Mouse (Mus musculus) gastrocnemius, postnatal 4 days (tissue): ENCODE data around the gene Mark4. TPM values are rescaled to one million over a fixed set of nuclear protein-coding genes. Genes with fewer than 3 reads are reported as not detected.

Experiments used
- DNase-seq, 2 experiments: peaks; one replicate each; pipeline ENCODE4 v3.0.0; 2021 to 2022; ENCODE audit warnings: low spot score in 2 of 2, mixed read lengths in 2 of 2
- total RNA-seq, 2 experiments: library from RNA; stranded (reverse); gene quantifications; 2 replicates each; pipeline ENCODE4 v1.2.3; 2021

Gene Mark4
- total RNA-seq, 2 experiments from 2014 or later: 18.9 to 20.5 TPM

DNA sequence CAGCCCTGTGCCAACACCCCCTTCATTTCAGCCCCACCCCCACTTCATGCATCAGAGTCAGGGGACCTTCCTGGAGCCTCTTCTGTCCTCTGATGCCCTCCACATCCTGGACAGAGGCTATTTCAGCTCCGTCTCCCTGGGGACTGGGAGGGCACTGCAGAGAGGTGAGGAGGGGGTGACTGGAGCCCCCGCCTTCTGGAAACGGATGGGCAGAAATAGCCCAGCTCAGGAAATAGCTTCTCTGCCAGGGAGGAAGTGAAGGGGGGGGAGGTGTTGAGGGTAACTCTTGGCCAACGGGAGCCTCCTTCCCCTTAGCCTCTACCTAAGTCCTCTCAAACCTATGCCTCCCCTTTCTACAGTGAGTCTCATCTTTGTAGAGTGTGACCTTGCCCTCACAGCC is 13.8 kb upstream of the Mark4 start:
- DNase-seq: no peak

DNA sequence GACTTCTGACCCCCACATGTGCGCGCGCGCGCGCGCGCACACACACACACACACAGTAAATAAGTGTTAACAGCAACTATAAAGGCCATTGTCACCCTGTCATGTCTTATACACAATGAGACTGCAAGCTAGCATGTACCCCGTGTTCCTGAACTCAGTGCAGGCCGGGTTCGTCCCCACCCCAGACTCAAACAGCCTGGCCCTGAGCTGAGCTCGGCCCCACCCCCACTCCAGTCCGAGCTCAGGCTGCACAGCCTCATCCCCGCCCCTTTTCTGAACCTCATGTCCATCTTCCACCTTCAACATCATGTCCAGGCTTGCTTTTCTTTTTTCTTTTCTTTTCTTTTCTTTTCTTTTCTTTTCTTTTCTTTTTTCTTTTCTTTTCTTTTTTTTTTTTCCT is 11.7 kb upstream of the Mark4 start:
- DNase-seq: no peak

DNA sequence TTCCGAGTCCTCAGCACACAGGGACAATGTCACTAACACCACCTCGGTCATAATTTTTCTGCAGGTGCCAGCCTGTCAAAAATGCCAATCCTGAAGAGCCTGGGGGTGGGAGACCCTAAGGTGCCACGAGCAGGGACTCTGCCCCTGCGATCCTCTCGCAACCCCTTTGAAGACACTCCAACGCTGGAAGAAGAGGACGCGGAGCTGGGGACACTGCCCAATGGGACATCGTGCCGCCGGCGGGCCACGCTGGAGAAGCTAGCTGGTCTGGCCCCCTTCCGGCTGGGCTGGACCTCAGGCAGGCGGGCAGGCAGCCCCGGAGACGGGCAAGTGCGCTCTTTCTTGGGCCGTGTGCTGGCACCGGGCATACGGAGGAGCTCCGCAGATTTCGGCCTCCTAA is 10.8 kb upstream of the Mark4 start:
- DNase-seq: no peak

DNA sequence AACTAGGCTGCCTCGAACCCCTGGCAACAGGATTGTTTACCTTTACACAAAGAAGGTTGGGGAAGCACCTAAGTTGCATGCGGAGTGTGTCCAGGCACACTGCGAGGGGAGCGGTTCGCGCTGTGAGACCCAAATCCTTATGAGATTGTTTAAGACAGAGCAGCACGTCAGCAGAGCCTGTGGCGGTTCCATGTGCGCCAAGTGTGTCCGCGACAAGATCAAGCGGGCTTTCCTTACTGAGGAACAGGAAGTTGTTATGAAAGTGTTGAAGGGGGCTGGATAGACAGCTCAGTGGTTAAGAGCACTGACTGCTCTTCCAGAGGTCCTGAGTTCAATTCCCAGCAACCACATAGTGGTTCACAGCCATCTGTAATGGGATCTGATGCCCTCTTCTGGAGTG is 9.7 kb upstream of the Mark4 start:
- no peak for DNase-seq

DNA sequence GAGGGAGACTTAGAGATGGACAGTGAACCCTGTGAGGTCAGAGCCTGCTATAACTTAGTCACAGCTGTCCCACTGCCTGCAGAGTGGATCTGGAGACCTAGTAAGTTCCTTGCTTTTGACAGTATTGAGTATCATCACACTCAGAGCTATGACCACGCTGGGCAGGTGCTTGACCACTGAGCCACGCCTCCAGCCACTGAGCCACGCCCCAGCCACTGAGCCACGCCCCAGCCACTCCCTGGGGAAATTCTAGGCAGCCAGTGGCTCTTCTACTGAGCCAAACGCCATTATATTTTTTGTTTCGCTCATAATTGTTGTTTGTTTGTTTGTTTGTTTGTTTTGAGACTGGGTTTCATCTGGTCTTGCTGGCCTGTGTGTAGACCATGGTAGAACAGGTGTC is 9.0 kb upstream of the Mark4 start:
- no peak for DNase-seq

DNA sequence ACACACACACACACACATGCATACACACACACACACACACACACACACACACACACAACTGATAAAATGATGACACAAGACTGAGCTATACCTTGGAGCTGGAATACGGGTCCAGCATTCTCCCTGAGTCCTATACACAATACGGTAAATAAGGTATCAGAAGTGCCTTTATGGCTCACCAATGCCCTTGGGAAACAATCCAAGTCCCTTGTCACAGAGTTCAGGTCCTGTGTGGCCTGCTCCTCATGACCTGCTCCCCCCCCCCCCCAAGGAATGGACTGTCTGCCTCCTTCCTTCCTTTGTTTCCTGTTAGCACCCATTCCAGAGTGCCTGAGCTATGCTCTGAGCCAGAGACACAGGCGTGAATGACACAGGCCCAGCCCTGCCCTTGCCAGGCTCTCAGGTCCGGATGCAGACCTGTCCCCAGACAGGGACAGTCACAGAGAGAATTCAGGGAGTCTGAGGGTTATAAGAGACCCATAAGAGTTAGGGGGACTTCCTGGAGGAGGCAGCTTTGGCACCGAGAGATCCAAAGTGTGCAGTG is 8.1 kb upstream of the Mark4 start:
- DNase-seq: no peak

DNA sequence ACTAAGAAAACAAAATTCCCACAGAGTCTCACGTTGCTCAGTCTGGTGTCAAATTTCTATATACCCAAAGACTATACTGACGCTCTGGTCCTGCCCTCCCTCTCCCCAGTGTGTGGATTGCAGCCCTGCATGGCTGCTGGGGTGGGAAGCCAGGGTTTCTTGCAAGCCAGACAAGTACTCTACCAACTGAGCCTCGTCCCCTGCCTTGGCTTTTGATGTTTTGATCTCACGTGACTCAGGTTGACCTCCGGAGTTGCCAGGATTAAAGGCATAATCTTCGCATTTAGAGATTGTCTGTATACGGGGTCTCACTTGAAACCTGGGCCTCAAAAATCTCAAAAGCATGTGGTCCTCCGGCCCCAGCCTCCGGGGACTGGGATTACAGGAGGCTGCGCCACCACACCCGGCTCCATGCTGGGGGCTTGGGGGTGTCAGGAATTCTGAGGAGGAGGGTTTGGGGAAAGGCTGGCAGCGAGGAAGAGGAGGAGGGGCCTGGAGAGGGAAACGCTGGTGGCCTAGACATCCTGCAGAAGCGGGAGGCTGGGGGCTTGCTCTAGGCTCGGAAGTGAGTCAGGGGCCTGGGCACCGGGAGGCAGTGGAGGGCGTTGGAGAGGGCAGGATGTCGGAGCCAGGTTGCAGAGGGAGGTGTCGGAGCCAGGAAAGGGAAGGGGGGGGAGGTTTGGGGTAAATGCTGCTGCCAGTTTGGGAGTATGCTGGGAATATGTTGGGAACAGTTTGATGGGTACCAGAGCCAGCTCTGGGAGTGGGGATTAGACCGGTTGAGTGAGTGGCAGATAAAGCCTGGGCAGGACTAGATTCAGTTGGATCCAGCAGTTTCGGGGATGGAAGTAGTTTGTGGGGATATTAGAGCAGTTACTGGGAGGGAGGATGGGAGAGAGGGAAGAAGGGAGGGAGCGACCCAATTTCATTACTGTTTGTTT is 6.0 kb upstream of the Mark4 start:
- DNase-seq: no peak

DNA sequence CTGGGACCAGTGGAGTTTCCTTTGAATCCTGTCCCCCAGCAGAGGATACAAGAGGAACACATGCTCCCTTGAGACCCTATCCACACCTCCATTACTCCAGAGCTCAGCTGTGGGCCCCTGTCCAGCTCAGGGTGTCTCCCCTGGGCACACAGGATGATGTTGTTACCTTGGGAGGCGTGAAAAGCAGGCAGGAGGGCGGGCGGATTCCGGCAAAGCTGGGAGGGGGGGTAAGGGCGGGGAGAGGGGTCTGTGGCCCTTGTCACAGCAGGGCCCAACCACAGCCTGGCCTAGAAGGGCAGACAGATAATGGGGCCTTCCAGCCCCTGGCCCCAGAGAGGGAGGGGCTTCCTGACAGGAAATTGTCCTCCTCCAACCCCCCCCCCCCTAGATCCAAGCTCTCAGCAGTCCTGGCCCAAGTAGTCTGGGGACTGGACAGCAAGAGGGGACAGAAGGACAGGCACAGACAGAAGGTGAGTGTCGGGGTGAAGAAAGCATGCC is 4.3 kb upstream of the Mark4 start, which contains the start of gene Exoc3l2:
Exoc3l2 (plus strand) TSS at position 448 of the 498 bp plus-strand sequence.
- no peak for DNase-seq

DNA sequence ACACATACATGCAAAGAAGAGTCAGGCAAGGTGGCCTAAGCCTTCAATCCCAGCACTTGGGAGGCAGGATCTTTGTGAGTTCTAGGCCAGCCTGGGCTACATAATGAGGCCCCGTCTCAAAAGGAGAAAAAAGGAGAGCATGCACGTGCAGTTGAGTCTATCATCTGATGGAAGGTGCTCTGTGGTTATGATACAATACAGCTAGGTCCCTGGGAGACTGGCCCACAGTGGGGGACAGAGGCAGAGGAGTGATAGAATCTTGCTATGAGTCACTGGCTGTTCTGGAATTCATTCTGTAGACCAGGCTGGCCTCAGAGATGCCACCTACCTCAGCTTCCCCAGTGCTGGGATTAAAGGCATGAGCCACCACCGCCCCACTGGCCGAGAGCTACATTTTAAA is 3.8 kb upstream of the Mark4 start:
- DNase-seq: no peak

DNA sequence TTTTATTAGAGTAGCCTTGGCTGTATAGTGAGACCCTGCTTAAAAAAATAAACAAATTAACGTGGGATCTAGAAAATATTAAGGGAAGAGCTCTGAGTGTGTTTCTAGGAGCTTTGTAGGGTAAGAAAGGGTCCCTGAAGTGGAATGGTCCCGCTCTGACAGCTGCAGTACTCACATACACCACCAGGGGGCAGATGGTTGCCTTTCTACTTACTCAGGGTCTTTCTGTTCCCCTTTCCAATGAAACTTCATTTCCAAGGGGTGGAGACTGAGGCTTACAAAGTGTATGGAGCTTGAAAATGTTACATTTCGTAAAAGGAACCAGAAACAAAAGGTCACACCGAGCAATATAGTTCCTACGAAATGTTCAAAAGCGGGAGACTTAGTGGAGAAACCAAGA is 2.9 kb upstream of the Mark4 start:
- peak; percentile 58 to 72 for DNase-seq

DNA sequence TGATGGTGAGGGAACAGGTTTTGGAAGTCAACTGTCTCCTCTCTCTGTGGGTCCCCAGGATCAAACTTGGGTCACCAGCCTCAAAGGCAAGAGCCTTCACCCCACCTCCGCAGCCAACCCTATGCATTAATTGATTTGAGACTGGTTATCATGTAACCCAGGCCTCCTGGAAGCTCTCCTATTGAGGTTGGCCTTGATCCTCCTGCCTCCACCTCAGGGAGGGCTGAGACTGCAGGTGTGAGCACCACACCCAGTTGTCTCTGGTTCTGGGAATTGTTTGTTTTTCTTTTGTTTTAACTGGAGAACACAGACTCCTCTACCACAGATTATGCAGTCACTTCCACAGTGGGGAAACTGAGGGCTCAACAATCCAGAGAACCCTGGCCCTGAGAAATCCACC is 1.9 kb upstream of the Mark4 start:
- DNase-seq: no peak

DNA sequence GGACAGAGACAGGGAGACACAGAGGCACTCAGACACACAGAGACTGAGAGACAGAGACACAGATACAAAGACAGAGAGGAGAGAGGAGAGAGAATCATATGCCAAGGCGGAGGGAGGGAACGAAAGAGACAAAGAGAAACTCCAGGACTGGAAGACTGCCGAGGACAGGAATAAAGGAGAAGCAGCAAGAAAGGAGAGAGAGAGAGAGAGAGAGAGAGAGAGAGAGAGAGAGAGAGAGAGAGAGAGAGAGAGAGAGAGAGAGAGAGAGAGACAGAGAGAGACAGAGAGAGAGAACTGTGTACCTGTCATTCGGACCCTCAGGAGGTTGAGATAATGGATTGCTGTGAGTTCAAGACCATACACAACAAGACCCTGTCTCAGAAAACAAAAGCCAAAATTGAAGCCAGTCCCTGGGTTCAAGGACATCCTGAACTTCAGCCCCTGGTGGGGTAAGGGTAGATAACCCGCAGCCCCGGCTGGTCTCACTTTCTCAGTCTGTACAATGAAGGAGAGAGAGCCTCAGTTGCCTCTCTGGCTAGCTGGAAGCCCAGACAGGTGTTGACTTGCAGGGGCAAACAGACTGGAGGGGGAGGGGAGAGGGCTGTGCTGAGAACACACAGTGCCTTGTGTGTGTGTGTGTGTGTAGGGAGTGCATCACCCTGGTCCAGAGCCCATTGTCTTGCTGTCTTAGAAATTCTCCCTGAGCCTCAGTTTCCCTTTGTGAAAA is 686 bp upstream of the Mark4 start:
- DNase-seq: no peak

DNA sequence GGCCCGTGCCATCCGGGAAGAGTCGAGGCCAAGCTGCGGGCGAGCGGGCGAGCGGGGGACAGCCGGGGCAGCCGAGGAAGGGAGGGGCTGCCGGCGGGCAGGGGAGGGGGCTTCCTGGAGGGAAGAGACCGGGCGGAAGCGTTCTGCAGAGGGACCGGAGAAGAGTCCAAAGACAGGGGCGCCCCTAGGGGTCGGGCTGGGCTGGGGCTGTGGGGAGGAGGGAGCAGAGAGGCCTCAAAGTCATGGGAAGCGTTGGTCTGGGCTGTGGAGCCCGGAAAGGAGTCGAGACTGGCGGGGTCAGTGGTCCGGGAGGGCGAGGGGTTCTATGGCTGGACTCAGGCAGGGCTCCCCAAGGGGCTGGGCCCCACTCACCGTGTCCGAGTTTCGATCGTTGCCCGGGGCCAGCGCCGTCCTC is 542 bp downstream of the Mark4 start:
- DNase-seq: peak; percentile 46 to 76

DNA sequence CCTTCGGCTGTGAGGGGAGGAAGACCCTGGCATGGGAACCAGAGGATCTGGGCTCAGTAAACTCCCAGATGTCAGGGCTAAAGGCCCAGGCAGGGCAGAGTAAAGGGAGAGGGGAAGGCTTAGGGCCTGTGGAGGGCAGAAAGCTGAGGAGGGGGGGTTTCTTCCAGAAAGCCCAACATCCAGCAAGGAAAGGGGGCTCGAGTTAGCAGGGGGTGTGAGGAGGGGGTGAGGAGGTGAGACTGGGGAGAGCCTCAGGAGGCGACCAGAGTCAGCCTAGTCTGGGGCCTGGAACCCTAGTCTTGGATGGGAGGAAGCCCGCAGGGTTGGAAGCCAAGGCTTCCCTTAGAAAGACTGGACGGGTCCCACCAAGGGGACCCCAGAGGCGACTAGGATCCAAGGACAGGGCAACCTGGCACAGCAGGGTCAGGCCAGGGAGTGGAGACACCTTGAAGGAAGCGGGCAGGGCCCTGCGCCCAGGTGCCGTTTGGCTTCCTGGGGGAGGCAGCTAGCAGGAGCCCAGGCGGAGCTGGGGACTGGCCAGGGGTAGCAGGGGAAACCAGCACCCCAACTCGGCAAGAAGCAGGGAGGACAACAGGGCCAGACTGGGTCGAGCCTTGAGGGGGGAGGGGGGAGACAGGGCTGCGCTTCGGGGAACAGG is 1.1 kb downstream of the Mark4 start:
- DNase-seq: no peak

DNA sequence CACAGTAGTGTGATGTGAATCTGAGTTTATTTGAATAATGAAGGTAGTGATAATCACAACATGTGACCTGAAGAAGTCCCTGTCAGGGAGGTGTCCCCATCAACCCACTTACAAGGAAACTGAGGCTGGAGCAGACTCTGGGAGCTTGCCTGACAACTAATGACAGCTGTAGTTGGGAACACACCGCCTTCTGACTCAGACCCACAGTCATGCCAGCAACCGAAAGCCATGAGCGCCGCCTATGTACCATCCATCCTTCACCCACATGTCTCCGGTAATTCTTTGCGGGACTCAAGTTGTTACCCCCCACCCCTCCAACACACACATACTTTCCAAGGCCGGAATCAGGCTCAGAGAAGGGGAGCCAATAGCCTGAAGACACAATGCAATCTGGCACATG is 2.0 kb downstream of the Mark4 start:
- DNase-seq: no peak

DNA sequence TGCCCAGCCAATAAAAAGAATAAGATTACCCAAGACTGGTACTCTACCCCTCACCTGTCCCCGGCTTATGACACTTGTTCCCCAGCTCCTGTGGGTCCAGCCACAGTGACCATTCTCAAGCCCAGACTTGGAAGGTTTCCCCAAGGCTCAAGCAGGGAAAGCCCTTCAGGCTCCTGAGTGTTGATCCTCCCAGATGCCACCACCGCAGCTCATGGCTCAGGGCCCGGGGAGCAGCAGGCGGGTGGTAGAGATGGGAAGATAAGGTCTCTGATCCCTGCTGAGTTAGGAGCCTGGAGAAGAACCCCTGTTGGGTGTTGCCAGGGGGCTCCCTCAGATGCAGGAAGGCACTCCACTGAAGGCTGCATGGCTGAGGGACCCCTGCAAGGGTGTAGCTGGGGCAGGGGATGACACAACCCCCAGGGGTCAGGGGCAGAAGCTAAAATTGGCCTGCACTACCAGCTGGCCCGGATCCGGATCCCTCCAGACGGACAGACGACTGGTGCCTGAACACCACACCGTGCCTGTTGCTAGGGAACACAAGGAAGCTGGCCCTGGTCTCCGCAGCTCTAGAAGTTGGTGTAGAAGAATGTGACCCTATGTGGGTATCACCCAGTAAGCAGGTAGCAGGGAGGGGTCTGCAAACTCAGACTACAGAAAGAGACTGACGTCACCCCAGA is 2.7 kb downstream of the Mark4 start:
- no peak for DNase-seq

DNA sequence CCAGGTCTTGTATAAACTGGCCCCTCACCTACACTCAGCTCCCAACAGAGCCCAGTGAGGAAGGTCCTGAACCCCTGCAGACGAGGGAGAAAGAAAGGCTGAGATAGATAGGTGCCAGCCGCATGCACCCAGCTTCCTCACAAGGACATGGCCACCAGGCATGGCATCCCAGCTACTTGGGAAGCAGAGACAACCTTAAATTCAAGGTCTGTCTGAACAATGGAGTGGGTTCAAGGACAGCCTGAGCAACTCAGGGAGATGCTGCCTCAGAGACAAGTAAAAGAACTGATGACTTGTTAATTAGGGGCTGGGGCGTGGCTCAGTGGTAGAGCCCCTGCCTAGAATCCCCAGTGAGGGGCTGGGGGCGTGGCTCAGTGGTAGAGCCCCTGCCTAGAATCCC is 3.4 kb downstream of the Mark4 start:
- no peak for DNase-seq

DNA sequence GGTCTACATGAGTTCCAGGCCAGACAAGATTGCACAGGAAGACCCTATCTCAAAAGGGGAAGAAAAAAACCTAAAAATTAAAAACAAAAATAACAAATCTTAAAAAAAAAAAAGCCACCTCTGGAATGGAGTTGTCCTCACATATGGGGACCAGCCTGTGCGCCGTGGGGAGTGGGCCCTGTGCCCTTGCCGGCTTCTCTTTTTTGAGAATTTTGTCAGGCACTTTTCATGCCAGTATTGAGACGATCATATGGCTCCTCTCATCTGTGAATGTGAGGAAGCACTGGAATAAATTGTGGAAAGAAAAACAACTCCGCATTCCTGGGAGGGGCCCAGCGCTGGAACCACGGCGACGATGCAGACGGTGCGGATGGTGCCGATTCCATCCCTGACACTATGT is 9.5 kb downstream of the Mark4 start:
- DNase-seq: no peak

DNA sequence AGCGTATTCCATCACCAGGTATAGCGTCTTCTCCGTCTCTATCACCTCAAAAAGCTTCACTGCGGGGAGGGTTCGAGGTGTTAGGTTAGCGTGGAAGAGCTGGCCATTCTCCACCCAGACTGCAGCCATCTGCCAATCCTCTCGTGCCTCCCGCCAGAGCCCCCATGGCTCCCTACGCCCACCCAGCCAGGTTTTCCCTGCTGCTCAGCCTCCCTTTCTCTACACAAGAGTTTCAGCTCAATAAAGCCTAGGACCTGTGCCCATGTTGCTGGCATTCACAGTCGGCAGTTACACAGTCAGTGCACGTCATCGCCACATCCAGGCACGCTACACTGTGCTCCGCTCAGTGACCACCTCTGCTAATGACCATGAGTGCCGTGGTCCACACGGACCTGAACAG is 10.9 kb downstream of the Mark4 start:
- no peak for DNase-seq

DNA sequence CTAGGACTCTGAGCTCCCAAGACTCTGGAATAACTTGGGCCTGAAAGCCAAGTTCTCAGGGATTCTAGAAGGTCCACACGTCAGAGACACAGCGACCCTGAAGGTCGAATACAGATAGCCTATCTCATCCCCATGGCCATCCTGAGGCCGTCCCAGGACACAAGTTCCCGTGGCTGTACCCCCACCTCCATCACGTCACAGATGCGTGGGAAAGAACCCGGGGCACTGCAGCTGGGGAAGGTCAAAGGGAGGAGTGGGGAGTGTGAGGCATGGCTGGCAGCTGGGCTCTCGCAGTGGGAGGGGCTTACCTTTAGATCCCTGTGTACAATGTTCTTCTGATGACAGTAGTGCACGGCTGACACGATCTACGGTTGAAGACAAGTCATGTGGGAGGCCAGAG is 13.8 kb downstream of the Mark4 start:
- no peak for DNase-seq

DNA sequence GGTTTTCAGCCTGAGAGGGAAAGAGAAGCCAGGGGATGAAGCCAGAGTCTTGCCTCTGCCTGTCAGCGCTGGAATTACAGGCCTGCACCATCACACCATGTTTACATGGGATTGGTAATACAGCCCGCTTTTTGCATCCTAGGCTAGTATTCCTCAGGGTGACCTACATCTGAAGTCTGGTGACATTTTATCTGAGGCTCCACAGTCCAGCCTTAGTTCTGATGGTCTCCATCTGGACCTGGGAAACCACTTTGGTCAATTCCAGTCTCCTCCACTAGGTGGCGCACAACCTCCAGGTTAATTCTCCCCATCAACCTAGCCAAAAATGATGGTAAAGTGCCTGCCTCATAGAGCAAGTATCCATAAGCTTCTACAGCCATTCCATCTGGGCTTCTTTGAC is 15.3 kb downstream of the Mark4 start:
- peak; percentile 69 to 76 for DNase-seq
